Mouse (Mus musculus) mouse embryonic stem cell (cell line): Measurements from ENCODE around the gene Brf1.

ENCODE experiments used
- in situ Hi-C, 2 experiments: fragments of 300-500 bp; cut with MboI; formaldehyde crosslinking; loops; 1 replicate in 1 of 2; 3 replicates in 1 of 2; pipeline ENCODE4 v1.14.3; 2019 to 2020; ENCODE audit warnings: low sequenced_read_pairs in 2 of 2, low pct_unique_long_range_greater_than_20kb in 1 of 2, mixed read lengths in 1 of 2; ENCODE audit not compliant: unreplicated experiment in 1 of 2

Brf1 gene

GRCm38 (mm10) chr12:113000294-113001132, at the start of gene Brf1:
Gene Brf1 (minus strand): TSS chr12:113000704.
- in situ Hi-C loops: no loop called here

DNA sequence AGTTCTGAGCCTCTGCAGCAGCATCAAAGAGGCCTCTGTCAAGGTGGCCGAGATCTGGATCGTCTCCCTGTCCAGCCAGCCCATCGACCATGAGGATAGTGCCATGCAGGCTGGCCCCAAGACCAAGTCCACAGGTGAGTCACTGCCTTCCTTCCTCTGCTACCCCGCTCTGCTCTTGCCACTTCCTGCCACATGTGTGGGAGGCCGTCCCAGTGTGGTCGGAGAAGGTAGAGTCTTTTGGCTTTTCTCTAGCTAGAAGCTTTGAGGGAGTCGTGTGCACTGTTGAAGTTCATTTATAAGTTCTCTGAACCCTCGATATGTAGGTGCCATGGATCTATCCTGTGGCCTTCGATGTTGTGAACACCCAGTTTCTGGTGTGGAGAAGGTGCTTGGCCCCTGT, 49.3 kb upstream of the Brf1 start:
- in situ Hi-C loops: no loop called here

- in situ Hi-C loops: no loop called here
Measured at GRCm38 (mm10) chr12:113048103-113048502, 47.6 kb upstream of the Brf1 start.

- in situ Hi-C loops: no loop called here
Measured at GRCm38 (mm10) chr12:113046861-113047260, 46.4 kb upstream of the Brf1 start.

GRCm38 (mm10) chr12:113044916-113045677, 44.6 kb upstream of the Brf1 start:
- in situ Hi-C loops: no loop called here

GRCm38 (mm10) chr12:113042543-113042942, 42.0 kb upstream of the Brf1 start:
- in situ Hi-C loops: no loop called here

- in situ Hi-C loops: no loop called here
Measured at GRCm38 (mm10) chr12:113041481-113042439, 41.3 kb upstream of the Brf1 start.

GRCm38 (mm10) chr12:113038414-113038813, 37.9 kb upstream of the Brf1 start:
- in situ Hi-C loops: no loop called here

DNA sequence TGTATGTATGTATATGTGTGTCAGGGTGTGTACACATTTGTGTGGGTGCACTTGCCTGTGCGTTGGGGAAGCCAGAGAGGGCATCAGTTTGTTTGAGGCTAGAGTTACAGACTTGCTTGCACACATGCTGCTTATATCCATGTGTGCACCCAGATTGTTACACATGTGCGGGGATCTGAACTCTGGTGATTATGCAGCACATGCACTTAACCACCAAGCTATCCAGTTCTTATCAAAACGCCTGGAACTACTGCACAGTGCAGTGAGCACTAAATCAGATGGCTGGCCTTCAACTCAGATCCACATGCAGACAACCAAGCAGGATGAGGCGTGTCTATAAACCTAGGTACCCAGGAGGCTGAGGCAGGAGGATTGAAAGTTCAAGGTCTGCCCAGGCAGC, 36.5 kb upstream of the Brf1 start:
- in situ Hi-C loops: no loop called here

GRCm38 (mm10) chr12:113035093-113035492, 34.6 kb upstream of the Brf1 start:
- in situ Hi-C loops: no loop called here

- in situ Hi-C loops: no loop called here
Measured at GRCm38 (mm10) chr12:113032296-113033250, 32.1 kb upstream of the Brf1 start.

- in situ Hi-C loops: no loop called here
Measured at GRCm38 (mm10) chr12:113031441-113031840, 30.9 kb upstream of the Brf1 start.

DNA sequence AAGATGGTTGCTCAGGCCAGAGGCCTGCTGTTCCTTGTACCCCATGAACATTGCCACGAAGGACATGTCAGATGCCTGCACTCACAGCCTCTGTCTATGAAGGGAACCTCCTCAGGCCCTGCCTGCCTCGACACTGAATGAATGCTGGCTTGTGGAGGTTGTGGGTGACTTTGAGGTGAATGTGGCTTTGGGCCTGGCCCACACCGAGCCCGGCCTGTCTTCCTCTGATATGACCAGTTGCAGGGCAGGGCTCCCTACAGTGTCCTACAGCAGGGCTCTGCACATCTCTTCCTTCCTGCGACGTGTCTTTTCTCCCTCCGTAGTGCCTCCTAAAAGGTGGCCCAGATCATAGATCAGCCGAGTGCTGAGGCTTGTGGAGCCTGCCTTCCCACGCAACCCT, 30.5 kb upstream of the Brf1 start:
- in situ Hi-C loops: no loop called here

DNA sequence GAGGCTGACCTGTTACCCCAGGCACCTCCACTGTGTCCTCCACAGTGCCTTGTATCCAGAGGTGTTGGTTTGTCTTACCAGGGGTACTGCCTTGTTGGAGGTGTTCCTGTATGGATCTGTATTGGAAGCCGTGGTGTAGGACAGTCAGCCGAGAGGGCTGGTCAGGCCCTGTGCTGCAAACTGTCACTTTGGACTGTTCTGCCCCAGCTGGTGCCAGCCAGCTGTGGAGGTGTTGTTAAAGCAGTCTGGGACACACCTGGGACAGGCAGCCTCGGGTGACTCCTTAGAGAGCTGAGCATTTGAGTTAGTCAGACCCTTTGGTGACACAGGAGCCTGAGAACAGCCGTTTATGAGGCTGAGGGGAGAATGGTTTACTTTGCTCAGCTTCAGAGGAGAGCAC, 29.5 kb upstream of the Brf1 start:
- in situ Hi-C loops: no loop called here

DNA sequence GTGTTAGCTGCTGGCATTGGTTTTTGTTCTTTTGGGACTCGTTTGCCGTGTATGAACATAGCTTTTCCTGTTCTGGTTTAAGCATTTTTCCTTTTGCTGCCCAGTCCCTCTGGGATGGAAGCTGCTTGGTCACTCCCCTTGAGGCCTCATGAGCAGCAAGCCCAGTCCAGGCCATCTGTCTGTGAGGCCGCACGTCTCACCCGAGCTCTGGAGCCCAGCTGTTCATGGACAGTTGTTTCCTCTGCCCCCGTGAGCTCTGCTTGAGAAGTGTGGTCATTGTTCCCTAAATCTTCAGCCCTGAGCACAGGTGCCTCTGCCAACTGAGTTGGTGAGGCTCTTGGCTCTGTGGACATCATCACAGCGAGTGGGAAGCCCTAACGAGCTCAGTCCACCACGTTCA, 28.4 kb upstream of the Brf1 start:
- in situ Hi-C loops: no loop called here

DNA sequence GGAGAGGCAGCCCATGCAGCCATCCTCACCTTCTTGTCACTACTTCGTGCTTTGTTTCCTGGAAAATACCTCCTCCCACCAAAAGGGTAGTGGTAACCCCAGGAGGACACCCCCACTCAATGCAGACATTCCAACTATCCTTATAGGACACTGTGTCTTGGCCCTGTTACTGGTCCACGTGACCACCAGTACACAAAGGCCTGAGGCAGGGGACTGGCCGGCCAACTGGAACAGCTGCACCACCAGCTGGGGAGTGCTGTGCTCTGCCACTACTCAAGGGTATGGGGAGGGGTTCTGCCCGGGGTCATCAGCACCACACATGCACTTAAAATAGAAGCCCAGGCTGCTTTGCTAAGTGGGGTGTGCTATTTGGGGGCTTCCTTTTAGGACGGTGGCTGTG, 27.6 kb upstream of the Brf1 start:
- in situ Hi-C loops: no loop called here

- in situ Hi-C loops: no loop called here
Measured at GRCm38 (mm10) chr12:113027495-113027894, 27.0 kb upstream of the Brf1 start.

DNA sequence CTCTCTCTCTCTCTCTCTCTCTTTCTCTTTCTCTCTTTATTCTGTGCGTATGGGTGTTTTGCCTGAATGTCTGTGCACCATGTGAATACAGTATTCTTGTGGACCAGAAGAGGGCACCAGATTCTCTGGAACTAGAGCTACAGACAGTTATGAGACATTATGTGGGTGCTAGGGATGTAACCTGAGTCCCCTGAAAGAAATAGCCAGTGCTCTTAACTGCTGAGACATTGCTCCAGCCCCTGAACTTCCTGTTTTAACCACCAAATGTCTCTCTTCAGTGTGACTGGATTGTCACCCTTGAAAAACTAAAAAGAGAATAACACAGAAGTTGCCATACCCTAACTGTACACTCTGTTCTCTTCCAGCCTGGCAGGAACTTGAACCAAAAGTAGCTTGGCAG, 26.1 kb upstream of the Brf1 start:
- in situ Hi-C loops: no loop called here
